Mouse (Mus musculus) bone marrow, adult 2 months (tissue): ENCODE data around the gene Sh2d1b1. TPM values are rescaled to one million over a fixed set of nuclear protein-coding genes. Genes with fewer than 3 reads are reported as not detected.
"Not testable (repeated sequence)": the region's sequence is repeated elsewhere in the genome, so short reads cannot be mapped to it uniquely, and the experiment has no call there.

Source experiments
- H3K27ac ChIP-seq: fragments of 200-500 bp; 2 replicates; pipeline ENCODE4 v1.5.1; 2012; ENCODE audit warnings: low read depth, mild to moderate bottlenecking, control low read depth, inconsistent platforms, low read length; ENCODE audit not compliant: control insufficient read depth, poor library complexity, insufficient read depth
- H3K4me1 ChIP-seq: fragments of 200-500 bp; 2 replicates; pipeline ENCODE4 v1.6.1; 2011; ENCODE audit warnings: low read length; ENCODE audit not compliant: control insufficient read depth, insufficient read depth
- H3K4me3 ChIP-seq: fragments of 200-500 bp; replicated peaks from 2 replicates; pipeline ENCODE3; 2011; ENCODE audit warnings: mild to moderate bottlenecking, low read depth, low read length, control low read depth; ENCODE audit not compliant: control insufficient read depth
- CTCF ChIP-seq: fragments of 200-500 bp; IDR thresholded peaks from 2 replicates; pipeline ENCODE4 v1.5.1; 2011; ENCODE audit warnings: low read length, control low read depth; ENCODE audit not compliant: control insufficient read depth, insufficient read depth
- POLR2A ChIP-seq: fragments of 200-500 bp; IDR thresholded peaks from 2 replicates; pipeline ENCODE4 v1.6.1; 2011; ENCODE audit warnings: low read depth, mild to moderate bottlenecking, control low read depth, low read length, borderline replicate concordance; ENCODE audit not compliant: control insufficient read depth
- WGBS: fragments of 180-500 bp; shearing (Covaris S2); methylation state at CpG from one replicate; pipeline ENCODE4 v1.1.7; 2018; 5-methylcytosine and 5-hydroxymethylcytosine counted together
- polyA plus RNA-seq: library from polyadenylated mRNA; stranded (reverse); fragments of >200 nt; gene quantifications from 2 replicates; pipeline ENCODE4 v1.2.4, GENCODE M21; 2011; ENCODE audit warnings: low replicate concordance; ENCODE audit not compliant: missing spikeins, insufficient read depth, insufficient read length

Gene Sh2d1b1
- polyA plus RNA-seq = 2.5 and 2.8 TPM in 2 replicates

GRCm38 (mm10) chr1:170277016-170277415, at the start of gene Sh2d1b1:
Sh2d1b1 (plus strand) TSS chr1:170277320.
- 21% methylated on average over 3 of the region's 3 CpGs for WGBS
- Histone ChIP-seq H3K4me3 (no peak within 1 kb of the TSS), H3K27ac (peak within 1 kb of the TSS; percentile 41; the same call in 1 of the 2 replicates), H3K4me1 (peaks cover 2% of the 10 kb centered on the region; the same call in 1 of the 2 replicates)
- TF ChIP-seq POLR2A (no peak), CTCF (no peak)

- H3K4me1 ChIP-seq, H3K27ac ChIP-seq, H3K4me3 ChIP-seq: not testable (repeated sequence)
- 56% methylated on average over 6 of the region's 6 CpGs for WGBS
Measured at GRCm38 (mm10) chr1:170232688-170233087, 44.4 kb upstream of the Sh2d1b1 start, which contains the start of gene Sh2d1b2. Sh2d1b2 (plus strand) TSS chr1:170232749.

DNA sequence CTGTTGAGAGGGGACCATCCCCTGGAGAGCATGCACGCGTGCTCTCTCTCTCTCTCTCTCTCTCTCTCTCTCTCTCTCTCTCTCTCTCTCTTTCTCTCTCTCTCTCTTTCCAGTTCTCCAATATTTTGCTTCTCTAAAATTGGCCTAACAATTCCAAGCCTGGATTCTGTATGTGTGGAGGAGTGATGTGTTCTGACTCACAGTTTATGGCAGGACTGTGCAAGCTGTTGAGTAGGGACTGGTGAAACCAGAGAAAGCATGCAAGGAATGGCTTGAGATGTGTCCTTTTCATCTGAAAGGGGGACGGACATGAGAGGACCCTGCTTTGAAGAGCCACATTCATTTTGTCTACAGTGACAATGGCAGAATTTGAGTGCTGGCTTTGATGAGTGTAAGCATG, 32.1 kb upstream of the Sh2d1b1 start:
- H3K27ac ChIP-seq = no peak overlapping the region
- H3K4me3 ChIP-seq = no peak overlapping the region
- no peaks in the 10 kb centered on the region for H3K4me1 ChIP-seq
- WGBS = 81% methylated on average over 3 of the region's 3 CpGs
- TF ChIP-seq POLR2A = no peak
- no peak for TF ChIP-seq CTCF

DNA sequence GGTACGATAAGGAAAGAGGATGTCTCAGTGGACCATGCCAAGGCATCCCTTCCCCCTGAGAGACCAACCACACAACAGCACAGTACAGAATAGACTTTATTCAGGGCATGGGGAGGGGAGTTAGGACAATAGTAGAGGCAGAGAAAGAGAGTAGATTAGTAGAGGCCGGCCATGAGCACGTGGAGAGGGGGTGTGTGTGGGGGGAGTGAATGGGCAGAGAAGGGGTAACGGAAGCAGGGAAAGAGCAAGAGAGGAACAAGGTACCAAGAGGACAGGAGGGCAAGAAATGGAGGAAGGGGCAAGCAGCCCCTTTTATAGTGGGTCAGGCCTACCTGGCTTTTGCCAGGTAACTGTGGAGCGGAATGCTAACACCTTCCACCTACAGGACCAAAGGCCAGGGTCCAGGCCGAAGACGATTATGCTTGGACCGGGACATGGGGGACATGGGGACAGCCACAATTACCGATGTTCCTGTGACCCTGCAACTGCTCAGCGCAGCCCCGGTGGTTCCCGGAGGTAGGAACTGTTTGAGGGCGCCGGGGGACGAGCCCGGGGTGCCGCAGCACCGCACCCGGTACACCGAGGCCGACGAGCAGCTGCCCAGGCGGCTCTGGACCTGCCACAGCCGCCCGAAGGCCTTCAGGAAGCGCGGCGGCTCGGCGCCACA, 22.1 kb upstream of the Sh2d1b1 start:
- no peak for TF ChIP-seq POLR2A
- TF ChIP-seq CTCF = no peak
- H3K4me1 ChIP-seq = no peaks in the 10 kb centered on the region
- H3K27ac ChIP-seq = peak overlapping the region; percentile 37; the same call in 1 of the 2 replicates
- WGBS = 49% methylated on average over 30 of the region's 30 CpGs
- peak overlapping the region; percentile 66 for H3K4me3 ChIP-seq

DNA sequence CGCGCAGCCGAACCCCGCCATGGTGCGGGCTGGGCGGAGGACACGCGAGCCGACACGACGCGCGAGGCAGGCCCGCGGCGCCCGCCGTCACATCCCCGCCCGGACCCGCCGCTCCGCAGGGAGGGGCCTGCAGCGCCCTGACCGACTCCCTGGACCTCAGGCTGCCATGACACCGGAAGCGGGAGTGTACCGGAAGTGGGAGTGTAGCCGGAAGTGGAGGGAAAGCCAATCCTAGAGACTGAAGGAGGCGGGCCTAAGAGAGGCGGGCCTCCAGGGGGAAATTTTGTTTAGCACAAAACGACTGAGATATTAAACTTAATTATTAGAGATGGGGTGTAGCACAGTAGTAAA, 21.6 kb upstream of the Sh2d1b1 start:
- WGBS = 21% methylated on average over 32 of the region's 32 CpGs
- TF ChIP-seq CTCF (no peak), POLR2A (peak; percentile 72; the same call in 1 of the 2 replicates)
- Histone ChIP-seq H3K4me3 (peak overlapping the region; percentile 66), H3K4me1 (no peaks in the 10 kb centered on the region), H3K27ac (peak overlapping the region; percentile 37; the same call in 1 of the 2 replicates)

- WGBS = 49% methylated on average over 6 of the region's 6 CpGs
- no peak overlapping the region for H3K4me3 ChIP-seq
- no peaks in the 10 kb centered on the region; the same call in 1 of the 2 replicates for H3K4me1 ChIP-seq
- TF ChIP-seq POLR2A (no peak), CTCF (no peak)
- no peak overlapping the region for H3K27ac ChIP-seq
Measured at GRCm38 (mm10) chr1:170270281-170270680, 6.8 kb upstream of the Sh2d1b1 start.

DNA sequence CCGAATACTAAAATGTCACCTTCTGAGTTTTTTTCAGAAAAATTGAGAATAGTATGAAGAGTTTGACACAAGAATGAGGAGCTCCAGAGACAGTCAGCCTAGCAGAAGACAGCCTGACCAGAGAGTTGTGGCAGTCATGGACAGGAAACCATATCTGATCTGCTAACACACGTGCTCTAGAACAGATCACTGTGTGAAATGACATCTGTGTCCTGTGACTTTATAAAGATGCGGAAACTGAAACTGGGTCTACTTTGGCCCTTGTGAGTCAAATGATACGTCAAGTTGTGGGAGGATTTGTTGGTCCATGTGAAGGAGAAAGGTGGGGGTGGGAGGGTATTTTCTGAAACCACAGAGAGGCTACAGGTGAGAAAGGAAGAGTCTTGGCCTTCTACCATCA, 6.4 kb upstream of the Sh2d1b1 start:
- TF ChIP-seq POLR2A (no peak), CTCF (no peak)
- 43% methylated on average over 4 of the region's 4 CpGs for WGBS

DNA sequence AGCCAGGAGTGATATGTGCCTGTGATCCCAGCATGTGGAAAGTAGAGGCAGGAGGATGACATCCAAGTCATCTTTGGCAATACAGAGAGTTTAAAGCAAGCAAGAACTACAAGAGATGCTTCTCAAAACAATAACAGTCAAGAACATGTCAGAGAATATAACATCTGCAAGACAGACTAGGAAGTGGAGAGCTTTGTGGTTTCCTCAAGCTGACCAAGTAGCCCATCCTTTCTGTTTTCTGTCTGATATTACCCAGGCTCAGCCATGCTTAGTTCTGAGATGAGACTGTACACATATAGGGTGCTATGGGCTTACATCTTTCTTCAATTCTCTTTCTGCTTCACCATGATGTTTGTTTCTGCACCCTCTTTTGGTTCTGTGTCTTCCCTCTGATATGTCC, 3.9 kb upstream of the Sh2d1b1 start:
- H3K4me3 ChIP-seq = no peak overlapping the region
- no peak for TF ChIP-seq CTCF
- no peak for TF ChIP-seq POLR2A
- no peaks in the 10 kb centered on the region; the same call in 1 of the 2 replicates for H3K4me1 ChIP-seq
- no peak overlapping the region for H3K27ac ChIP-seq

More for the DNA sequence above, 6.4 kb upstream of the Sh2d1b1 start:
- H3K4me3 ChIP-seq = no peak overlapping the region
- H3K4me1 ChIP-seq = no peaks in the 10 kb centered on the region; the same call in 1 of the 2 replicates
- H3K27ac ChIP-seq = no peak overlapping the region
